Mouse (Mus musculus): ENCODE measurements around the gene Hist2h2be.
"Not testable (repeated sequence)": the region's sequence is repeated elsewhere in the genome, so short reads cannot be mapped to it uniquely, and the experiment has no call there.

Gene Hist2h2be

GRCm38 (mm10) chr3:96198601-96199251 is 22.2 kb upstream of the Hist2h2be start:
- DNase-seq (ENCODE audit: low spot score in 2 of 2), result not testable (repeated sequence)

GRCm38 (mm10) chr3:96199731-96200130 is 21.2 kb upstream of the Hist2h2be start:
- DNase-seq (ENCODE audit: low spot score in 2 of 2), result no peak

- DNase-seq (ENCODE audit: low spot score in 2 of 2), result no peak
Observed at GRCm38 (mm10) chr3:96207819-96208218, 13.1 kb upstream of the Hist2h2be start.

GRCm38 (mm10) chr3:96209242-96209641 is 11.7 kb upstream of the Hist2h2be start:
- no peak for DNase-seq (ENCODE audit: low spot score in 2 of 2)

GRCm38 (mm10) chr3:96219191-96219641 is 1.7 kb upstream of the Hist2h2be start:
- peak in 1 of 2 experiments; percentile 42 for DNase-seq (ENCODE audit: low spot score in 2 of 2)

GRCm38 (mm10) chr3:96219661-96220130 is 1.2 kb upstream of the Hist2h2be start, which contains the start of the genes Bola1 and Hist2h2ab:
Gene Bola1 (minus strand): TSS chr3:96219709.
Gene Hist2h2ab (plus strand): TSS chr3:96219865.
- peak; percentile 80 to 84 for DNase-seq (ENCODE audit: low spot score in 2 of 2)

GRCm38 (mm10) chr3:96220131-96220764 is 671 bp upstream of the Hist2h2be start:
- not testable (repeated sequence) for DNase-seq (ENCODE audit: low spot score in 2 of 2)

GRCm38 (mm10) chr3:96221640-96222038 is 720 bp downstream of the Hist2h2be start:
- no peak for DNase-seq (ENCODE audit: low spot score in 2 of 2)

GRCm38 (mm10) chr3:96222774-96223173 is 1.9 kb downstream of the Hist2h2be start:
- DNase-seq (ENCODE audit: low spot score in 2 of 2), result no peak

- no peak for DNase-seq (ENCODE audit: low spot score in 2 of 2)
Observed at GRCm38 (mm10) chr3:96225421-96225820, 4.5 kb downstream of the Hist2h2be start.

GRCm38 (mm10) chr3:96226695-96227648 is 6.1 kb downstream of the Hist2h2be start:
- DNase-seq (ENCODE audit: low spot score in 2 of 2), result no peak

GRCm38 (mm10) chr3:96228828-96229227 is 7.9 kb downstream of the Hist2h2be start:
- DNase-seq (ENCODE audit: low spot score in 2 of 2), result no peak

- no peak for DNase-seq (ENCODE audit: low spot score in 2 of 2)
Observed at GRCm38 (mm10) chr3:96230404-96230803, 9.5 kb downstream of the Hist2h2be start.

- DNase-seq (ENCODE audit: low spot score in 2 of 2), result no peak
Observed at GRCm38 (mm10) chr3:96230910-96231757, 10.2 kb downstream of the Hist2h2be start.

GRCm38 (mm10) chr3:96231758-96232120 is 10.8 kb downstream of the Hist2h2be start:
- no peak for DNase-seq (ENCODE audit: low spot score in 2 of 2)

- no peak for DNase-seq (ENCODE audit: low spot score in 2 of 2)
Observed at GRCm38 (mm10) chr3:96234914-96235313, 14.0 kb downstream of the Hist2h2be start.

- DNase-seq (ENCODE audit: low spot score in 2 of 2), result no peak
Observed at GRCm38 (mm10) chr3:96235836-96236235, 14.9 kb downstream of the Hist2h2be start.

GRCm38 (mm10) chr3:96236834-96237334 is 16.0 kb downstream of the Hist2h2be start:
- no peak for DNase-seq (ENCODE audit: low spot score in 2 of 2)

- DNase-seq (ENCODE audit: low spot score in 2 of 2), result no peak
Observed at GRCm38 (mm10) chr3:96237335-96237903, 16.5 kb downstream of the Hist2h2be start.

- DNase-seq (ENCODE audit: low spot score in 2 of 2), result no peak
Observed at GRCm38 (mm10) chr3:96237904-96238511, 17.1 kb downstream of the Hist2h2be start.
